Mouse (Mus musculus): ENCODE measurements around the gene Pctp. TPM values are rescaled to one million over a fixed set of nuclear protein-coding genes. Genes with fewer than 3 reads are reported as not detected.

Gene Pctp
- total and polyA plus RNA-seq, 3 experiments: 6.4 to 10.2 TPM; not detected in 1

DNA sequence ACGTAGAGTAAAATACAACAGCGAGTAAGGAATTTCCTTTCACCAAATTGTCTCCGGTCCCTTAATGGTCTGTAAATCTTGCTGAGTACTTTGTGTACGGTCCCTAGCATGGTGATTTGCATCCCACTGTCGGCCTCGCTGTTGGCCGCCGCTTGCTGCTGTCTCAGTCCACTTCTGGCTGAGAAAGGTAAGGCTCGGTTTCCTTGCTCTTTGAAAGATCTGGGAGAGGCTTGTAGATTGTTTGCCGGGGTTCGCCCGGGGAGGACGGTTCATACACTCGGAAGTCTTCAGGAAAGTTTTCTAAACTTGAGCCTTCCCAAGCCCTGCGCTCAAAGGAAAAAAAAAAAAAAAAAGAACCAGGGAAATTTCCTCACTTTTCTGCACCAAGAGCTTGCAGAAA is 27.9 kb upstream of the Pctp start:
- no peak overlapping the region for H3K27ac ChIP-seq (ENCODE audit: control insufficient read depth, low read depth, low read length)
- peaks cover 0 to 7% of the 10 kb centered on the region in 2 experiments; a peak in 2 of 4 replicates for H3K4me1 ChIP-seq (ENCODE audit: control insufficient read depth in 1 of 2, insufficient read depth in 2 of 2, low read length in 2 of 2)
- no peak overlapping the region for H3K4me3 ChIP-seq (ENCODE audit: control insufficient read depth in 1 of 2, insufficient read depth in 1 of 2, low read depth in 2 of 2, low read length in 2 of 2)
- peak; percentile 41 for DNase-seq (ENCODE audit: low read depth, low spot score)
- no peak overlapping the region for H3K9ac ChIP-seq (ENCODE audit: control insufficient read depth, low read depth, low read length, poor library complexity, severe bottlenecking)
- TF ChIP-seq TCF12 (IDR thresholded peaks at IDR 0.05; ENCODE audit: low read depth, low read length): no peak
- TF ChIP-seq TBP (IDR thresholded peaks at IDR 0.05; ENCODE audit: low read depth, low read length): no peak
- TF ChIP-seq MYC (IDR thresholded peaks at IDR 0.05; ENCODE audit: low read depth, low read length): no peak
- TF ChIP-seq KAT2A (conservative IDR thresholded peaks at IDR 0.05; ENCODE audit: low read depth, low read length): no peak
- no peak for TF ChIP-seq BHLHE40 (IDR thresholded peaks at IDR 0.05; ENCODE audit: borderline replicate concordance, low read depth, low read length)
- TF ChIP-seq SMC3 (IDR thresholded peaks at IDR 0.05; ENCODE audit: low read depth, low read length): no peak
- H3K79me2 ChIP-seq (ENCODE audit: control insufficient read depth, insufficient read depth, low read length, poor library complexity): no peaks in the 10 kb centered on the region
- peaks cover 3 to 17% of the 10 kb centered on the region in 2 experiments for H3K27me3 ChIP-seq (ENCODE audit: control insufficient read depth in 1 of 2, insufficient read depth in 2 of 2, low read length in 2 of 2)
- H3K9me3 ChIP-seq (replicated peaks; ENCODE audit: insufficient read depth, low read length): no peaks in the 10 kb centered on the region
- no peaks in the 10 kb centered on the region; a peak in 1 of 4 replicates for H3K36me3 ChIP-seq (ENCODE audit: control insufficient read depth in 1 of 2, insufficient read depth in 2 of 2, low read length in 2 of 2)

DNA sequence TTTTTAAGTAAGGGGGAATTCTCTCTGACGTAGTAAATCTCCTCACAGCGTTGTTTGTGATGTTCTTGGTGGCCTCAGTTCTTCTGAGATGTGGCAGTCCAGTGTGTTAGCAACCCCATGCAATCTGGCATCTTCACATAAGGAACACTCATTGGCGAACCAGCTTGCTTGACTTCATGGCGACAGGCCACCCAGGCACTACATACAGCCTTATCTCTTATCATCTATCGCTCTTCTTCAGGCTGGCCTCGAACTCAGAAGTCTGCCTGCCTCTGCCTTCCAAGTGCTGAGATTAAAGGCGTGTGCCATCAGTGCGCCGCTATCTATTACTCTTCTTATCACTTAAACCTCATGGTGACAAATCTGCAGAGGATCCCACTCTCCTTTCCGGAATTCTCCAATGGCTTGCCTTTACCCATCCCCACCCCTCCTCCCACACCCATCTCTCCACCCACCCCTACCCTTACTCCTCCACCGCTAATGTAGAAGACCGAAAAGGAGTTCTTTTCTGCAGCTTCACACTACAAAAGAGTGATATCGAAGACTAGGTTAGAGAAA is 27.2 kb upstream of the Pctp start, which contains the start of gene Tmem100:
Gene Tmem100, plus strand, starts transcription at position 508 of the 558 bp plus-strand sequence.
- H3K9ac ChIP-seq (ENCODE audit: control insufficient read depth, low read depth, low read length, poor library complexity, severe bottlenecking): no peak within 1 kb of the TSS
- TF ChIP-seq MXI1 (IDR thresholded peaks at IDR 0.05; ENCODE audit: low read depth, low read length): no peak
- no peak for TF ChIP-seq RAD21 (IDR thresholded peaks at IDR 0.05; ENCODE audit: low read depth, low read length)
- TF ChIP-seq POLR2A (IDR thresholded peaks at IDR 0.05; ENCODE audit: control insufficient read depth in 1 of 2, insufficient read depth in 1 of 2, low read depth in 1 of 2, low read length in 2 of 2, poor library complexity in 1 of 2): no peak
- no peak for TF ChIP-seq SIN3A (IDR thresholded peaks at IDR 0.05; ENCODE audit: low read length)
- TF ChIP-seq E2F4 (IDR thresholded peaks at IDR 0.05; ENCODE audit: borderline replicate concordance, low read depth, low read length): no peak
- TF ChIP-seq NRF1 (IDR thresholded peaks at IDR 0.05; ENCODE audit: insufficient read depth, low read depth, low read length, poor library complexity, severe bottlenecking): no peak
- TF ChIP-seq UBTF (IDR thresholded peaks at IDR 0.05; ENCODE audit: borderline replicate concordance, insufficient read depth, low read depth, low read length): no peak
- TF ChIP-seq NELFE (IDR thresholded peaks at IDR 0.05; ENCODE audit: low read depth, low read length): no peak
- TF ChIP-seq EP300 (IDR thresholded peaks at IDR 0.05; ENCODE audit: low read depth in 1 of 2, low read length in 2 of 2): no peak
- TF ChIP-seq TCF12 (IDR thresholded peaks at IDR 0.05; ENCODE audit: low read depth, low read length): no peak
- TF ChIP-seq JUND (IDR thresholded peaks at IDR 0.05; ENCODE audit: low read depth, low read length): no peak
- no peak for TF ChIP-seq MAFK (IDR thresholded peaks at IDR 0.05; ENCODE audit: borderline replicate concordance, low read depth, low read length)
- no peak for TF ChIP-seq SMC3 (IDR thresholded peaks at IDR 0.05; ENCODE audit: low read depth, low read length)
- TF ChIP-seq ELF1 (IDR thresholded peaks at IDR 0.05; ENCODE audit: low read depth, low read length): no peak
- no peak for TF ChIP-seq POLR2AphosphoS2 (IDR thresholded peaks at IDR 0.05; ENCODE audit: low read length)
- no peak for DNase-seq (ENCODE audit: low read depth, low spot score)
- H3K9me3 ChIP-seq (replicated peaks; ENCODE audit: insufficient read depth, low read length): no peaks in the 10 kb centered on the region
- peaks cover 3 to 17% of the 10 kb centered on the region in 2 experiments for H3K27me3 ChIP-seq (ENCODE audit: control insufficient read depth in 1 of 2, insufficient read depth in 2 of 2, low read length in 2 of 2)
- no peak within 1 kb of the TSS for H3K27ac ChIP-seq (ENCODE audit: control insufficient read depth, low read depth, low read length)
- H3K4me3 ChIP-seq (ENCODE audit: control insufficient read depth in 1 of 2, insufficient read depth in 1 of 2, low read depth in 2 of 2, low read length in 2 of 2): peak within 1 kb of the TSS; percentile 10 to 47
- no peaks in the 10 kb centered on the region; a peak in 1 of 4 replicates for H3K36me3 ChIP-seq (ENCODE audit: control insufficient read depth in 1 of 2, insufficient read depth in 2 of 2, low read length in 2 of 2)
- H3K79me2 ChIP-seq (ENCODE audit: control insufficient read depth, insufficient read depth, low read length, poor library complexity): no peaks in the 10 kb centered on the region
- peaks cover 0 to 7% of the 10 kb centered on the region in 2 experiments; a peak in 2 of 4 replicates for H3K4me1 ChIP-seq (ENCODE audit: control insufficient read depth in 1 of 2, insufficient read depth in 2 of 2, low read length in 2 of 2)
